Mouse (Mus musculus): ENCODE measurements around the gene Mtx1. TPM values are rescaled to one million over a fixed set of nuclear protein-coding genes. Genes with fewer than 3 reads are reported as not detected.

The Mtx1 gene
- polyA plus RNA-seq, 1 experiment = 181 TPM

DNA sequence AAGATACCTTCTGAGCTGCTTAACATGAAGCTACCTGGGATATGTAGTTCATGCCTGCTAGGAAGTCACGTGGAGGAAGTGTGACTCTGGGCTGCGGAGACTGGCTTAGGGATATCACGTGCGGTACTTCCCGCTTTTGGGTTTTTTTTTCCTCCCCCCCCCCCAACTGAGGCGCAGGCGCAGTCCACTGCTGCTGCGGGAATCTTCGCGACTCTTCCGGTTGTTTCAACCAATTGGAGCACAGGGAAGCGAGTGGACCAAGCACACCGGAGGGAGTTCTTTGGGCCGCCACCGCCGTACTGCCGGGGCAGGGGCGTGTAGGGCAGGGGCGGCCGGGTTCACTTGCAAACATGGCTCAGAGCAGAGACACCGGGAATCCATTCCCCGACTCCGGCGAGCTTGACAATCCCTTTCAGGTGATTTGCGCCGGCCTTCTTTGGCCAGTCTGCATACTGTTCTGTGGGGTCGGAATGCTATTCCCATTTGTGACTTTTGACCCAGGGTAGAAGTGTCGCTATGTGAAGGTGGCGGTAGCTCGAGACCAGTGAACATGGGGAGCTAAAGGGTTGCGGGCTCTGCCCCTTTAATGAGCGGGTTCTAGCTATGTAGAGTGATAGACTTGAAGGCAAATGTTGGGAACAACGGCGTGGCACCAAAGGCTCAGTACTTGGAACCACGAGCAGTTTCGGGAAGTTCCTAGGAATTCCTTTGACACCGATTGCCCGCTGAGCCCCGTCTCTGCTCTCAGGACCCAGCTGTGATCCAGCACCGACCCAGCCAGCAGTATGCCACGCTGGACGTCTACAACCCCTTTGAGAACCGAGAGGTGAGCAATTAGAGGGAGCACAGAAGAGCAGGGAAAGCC, 49.4 kb downstream of the Mtx1 start, which contains the start of gene Scamp3:
Scamp3 (plus strand) TSS at position 232 of the 865 bp plus-strand sequence.
- Histone ChIP-seq H3K4me1 (ENCODE audit: control insufficient read depth, insufficient read depth, insufficient read length, low read length) (peaks cover 7% of the 10 kb centered on the region), H3K4me3 (ENCODE audit: low read depth, low read length) (peak within 1 kb of the TSS; percentile 85), H3K36me3 (ENCODE audit: control insufficient read depth, insufficient read depth, low read length) (peaks cover 63% of the 10 kb centered on the region), H3K27ac (ENCODE audit: insufficient read depth, low read depth, low read length) (peak within 1 kb of the TSS; percentile 42), H3K27me3 (ENCODE audit: control insufficient read depth, insufficient read depth, low read length) (no peaks in the 10 kb centered on the region)
- TF ChIP-seq POLR2A (IDR thresholded peaks at IDR 0.05; ENCODE audit: low read depth, low read length) (peak; percentile 62; the same call in 1 of the 2 replicates), CTCF (IDR thresholded peaks at IDR 0.05; ENCODE audit: extremely low read depth, insufficient read length, insufficient replicate concordance, low read depth, low read length) (no peak)
- WGBS = under 1% methylated on average over 43 of the region's 43 CpGs

DNA sequence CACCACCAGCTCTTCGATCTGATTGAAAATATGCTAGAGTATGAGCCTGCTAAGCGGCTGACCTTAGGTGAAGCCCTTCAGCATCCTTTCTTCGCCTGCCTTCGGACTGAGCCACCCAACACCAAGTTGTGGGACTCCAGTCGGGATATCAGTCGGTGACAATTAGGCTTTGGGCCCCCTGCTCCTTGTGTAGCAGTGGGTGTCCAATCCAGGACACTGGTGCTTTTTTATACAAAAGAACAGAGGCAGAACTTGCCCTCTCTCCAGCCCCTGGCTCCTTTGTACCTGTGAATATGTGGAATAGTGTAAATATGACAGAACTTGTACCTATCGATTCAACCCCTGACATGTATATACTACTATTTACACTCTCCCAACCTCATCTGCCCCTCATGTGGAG, 50.5 kb downstream of the Mtx1 start:
- Histone ChIP-seq H3K36me3 (ENCODE audit: control insufficient read depth, insufficient read depth, low read length) (peaks cover 62% of the 10 kb centered on the region), H3K4me1 (ENCODE audit: control insufficient read depth, insufficient read depth, insufficient read length, low read length) (peaks cover 5% of the 10 kb centered on the region; the same call in 1 of the 2 replicates), H3K27me3 (ENCODE audit: control insufficient read depth, insufficient read depth, low read length) (no peaks in the 10 kb centered on the region), H3K4me3 (ENCODE audit: low read depth, low read length) (no peak overlapping the region), H3K27ac (ENCODE audit: insufficient read depth, low read depth, low read length) (no peak overlapping the region)
- TF ChIP-seq POLR2A (IDR thresholded peaks at IDR 0.05; ENCODE audit: low read depth, low read length) (no peak), CTCF (IDR thresholded peaks at IDR 0.05; ENCODE audit: extremely low read depth, insufficient read length, insufficient replicate concordance, low read depth, low read length) (no peak)
- 85% methylated on average over 7 of the region's 7 CpGs for WGBS

DNA sequence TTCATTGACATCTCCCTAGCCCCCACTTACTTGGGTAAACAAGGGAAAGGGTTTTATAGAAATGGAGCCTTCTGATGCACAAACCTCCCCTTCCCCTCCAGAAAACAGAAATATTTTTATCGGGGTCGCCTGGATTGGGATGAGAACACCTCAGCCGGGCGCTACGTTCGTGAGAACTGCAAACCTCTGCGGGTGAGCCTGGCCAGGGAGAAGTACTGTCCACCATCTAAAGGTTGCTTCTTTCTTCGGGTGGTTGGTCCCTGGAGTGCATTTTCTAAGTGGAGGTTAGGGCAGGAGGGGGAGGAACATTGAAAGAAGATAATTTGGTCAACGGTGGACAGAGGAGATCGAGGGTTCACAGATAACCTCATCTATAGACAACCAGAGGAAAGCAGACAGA, 51.3 kb downstream of the Mtx1 start:
- H3K4me3 ChIP-seq (ENCODE audit: low read depth, low read length) = no peak overlapping the region
- 88% methylated on average over 10 of the region's 10 CpGs for WGBS
- H3K4me1 ChIP-seq (ENCODE audit: control insufficient read depth, insufficient read depth, insufficient read length, low read length) = peaks cover 5% of the 10 kb centered on the region; the same call in 1 of the 2 replicates
- no peak for TF ChIP-seq POLR2A (IDR thresholded peaks at IDR 0.05; ENCODE audit: low read depth, low read length)
- no peak for TF ChIP-seq CTCF (IDR thresholded peaks at IDR 0.05; ENCODE audit: extremely low read depth, insufficient read length, insufficient replicate concordance, low read depth, low read length)
- H3K27me3 ChIP-seq (ENCODE audit: control insufficient read depth, insufficient read depth, low read length) = no peaks in the 10 kb centered on the region
- H3K27ac ChIP-seq (ENCODE audit: insufficient read depth, low read depth, low read length) = no peak overlapping the region
- peaks cover 64% of the 10 kb centered on the region for H3K36me3 ChIP-seq (ENCODE audit: control insufficient read depth, insufficient read depth, low read length)

DNA sequence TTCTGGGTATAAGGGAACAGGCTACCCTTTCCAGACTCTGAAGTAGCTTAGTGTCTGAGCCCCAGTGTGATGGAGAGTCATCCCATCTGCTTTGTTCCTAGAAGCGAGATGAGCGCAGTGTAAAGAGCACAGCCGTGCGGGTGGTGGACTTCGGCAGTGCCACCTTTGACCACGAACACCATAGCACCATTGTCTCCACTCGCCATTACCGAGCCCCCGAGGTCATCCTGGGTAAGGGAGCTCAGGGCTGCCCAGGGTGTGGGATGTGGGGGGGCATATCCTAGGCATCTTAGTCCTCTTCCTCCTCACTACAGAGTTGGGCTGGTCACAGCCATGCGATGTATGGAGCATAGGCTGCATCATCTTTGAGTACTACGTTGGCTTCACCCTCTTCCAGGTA, 52.0 kb downstream of the Mtx1 start:
- WGBS = 90% methylated on average over 11 of the region's 11 CpGs
- no peak overlapping the region for H3K27ac ChIP-seq (ENCODE audit: insufficient read depth, low read depth, low read length)
- peaks cover 5% of the 10 kb centered on the region; the same call in 1 of the 2 replicates for H3K4me1 ChIP-seq (ENCODE audit: control insufficient read depth, insufficient read depth, insufficient read length, low read length)
- no peaks in the 10 kb centered on the region for H3K27me3 ChIP-seq (ENCODE audit: control insufficient read depth, insufficient read depth, low read length)
- no peak overlapping the region for H3K4me3 ChIP-seq (ENCODE audit: low read depth, low read length)
- peaks cover 65% of the 10 kb centered on the region for H3K36me3 ChIP-seq (ENCODE audit: control insufficient read depth, insufficient read depth, low read length)
- TF ChIP-seq CTCF (IDR thresholded peaks at IDR 0.05; ENCODE audit: extremely low read depth, insufficient read length, insufficient replicate concordance, low read depth, low read length) = no peak
- TF ChIP-seq POLR2A (IDR thresholded peaks at IDR 0.05; ENCODE audit: low read depth, low read length) = no peak

GRCm38 (mm10) chr3:89166945-89167344, 59.9 kb downstream of the Mtx1 start:
- Histone ChIP-seq H3K4me1 (ENCODE audit: control insufficient read depth, insufficient read depth, insufficient read length, low read length) (peaks cover 3% of the 10 kb centered on the region; the same call in 1 of the 2 replicates), H3K4me3 (ENCODE audit: low read depth, low read length) (no peak overlapping the region), H3K27ac (ENCODE audit: insufficient read depth, low read depth, low read length) (no peak overlapping the region), H3K36me3 (ENCODE audit: control insufficient read depth, insufficient read depth, low read length) (peaks cover 46% of the 10 kb centered on the region), H3K27me3 (ENCODE audit: control insufficient read depth, insufficient read depth, low read length) (no peaks in the 10 kb centered on the region)
- TF ChIP-seq POLR2A (IDR thresholded peaks at IDR 0.05; ENCODE audit: low read depth, low read length) = no peak
- no peak for TF ChIP-seq CTCF (IDR thresholded peaks at IDR 0.05; ENCODE audit: extremely low read depth, insufficient read length, insufficient replicate concordance, low read depth, low read length)
- 92% methylated on average over 19 of the region's 19 CpGs for WGBS

- no peaks in the 10 kb centered on the region for H3K27me3 ChIP-seq (ENCODE audit: control insufficient read depth, insufficient read depth, low read length)
- peaks cover 3% of the 10 kb centered on the region; the same call in 1 of the 2 replicates for H3K4me1 ChIP-seq (ENCODE audit: control insufficient read depth, insufficient read depth, insufficient read length, low read length)
- peaks cover 34% of the 10 kb centered on the region for H3K36me3 ChIP-seq (ENCODE audit: control insufficient read depth, insufficient read depth, low read length)
- 7% methylated on average over 12 of the region's 12 CpGs for WGBS
- H3K4me3 ChIP-seq (ENCODE audit: low read depth, low read length) = peak overlapping the region; percentile 99
- H3K27ac ChIP-seq (ENCODE audit: insufficient read depth, low read depth, low read length) = peak overlapping the region; percentile 79
- no peak for TF ChIP-seq CTCF (IDR thresholded peaks at IDR 0.05; ENCODE audit: extremely low read depth, insufficient read length, insufficient replicate concordance, low read depth, low read length)
- no peak for TF ChIP-seq POLR2A (IDR thresholded peaks at IDR 0.05; ENCODE audit: low read depth, low read length)
These were observed 61.5 kb downstream of the Mtx1 start for GRCm38 (mm10) chr3:89165268-89165870.

Data from small intestine, adult 2 months (tissue).